Mouse (Mus musculus): ENCODE measurements around the gene Lig3. TPM values are rescaled to one million over a fixed set of nuclear protein-coding genes. Genes with fewer than 3 reads are reported as not detected.
"Not testable (repeated sequence)": the region's sequence is repeated elsewhere in the genome, so short reads cannot be mapped to it uniquely, and the experiment has no call there.

Lig3 gene
- total RNA-seq, 2 experiments from 2014 or later = 41.2 to 57.2 TPM

DNA sequence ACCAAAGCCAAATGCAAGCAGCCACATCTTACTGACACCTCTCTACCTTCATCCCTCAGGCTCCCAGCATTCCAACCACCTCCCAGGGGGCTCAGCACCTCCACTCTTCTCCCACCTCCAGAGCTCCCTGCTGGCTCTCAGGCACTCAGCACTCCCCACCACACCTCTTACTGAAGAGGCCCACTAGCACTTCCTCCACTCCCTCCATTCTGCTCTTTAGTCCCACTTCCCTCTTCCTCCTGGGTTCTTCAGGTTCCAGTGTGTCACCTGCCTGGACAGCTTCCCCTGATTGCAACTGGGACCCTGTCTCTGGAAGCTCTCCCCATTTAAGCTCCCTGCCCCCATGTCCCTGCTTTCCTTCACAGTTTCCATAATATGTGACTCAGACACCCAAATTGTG is 45.9 kb downstream of the Lig3 start:
- peak; percentile 59 for ATAC-seq (replicated peaks; ENCODE audit: poor library complexity, severe bottlenecking)

DNA sequence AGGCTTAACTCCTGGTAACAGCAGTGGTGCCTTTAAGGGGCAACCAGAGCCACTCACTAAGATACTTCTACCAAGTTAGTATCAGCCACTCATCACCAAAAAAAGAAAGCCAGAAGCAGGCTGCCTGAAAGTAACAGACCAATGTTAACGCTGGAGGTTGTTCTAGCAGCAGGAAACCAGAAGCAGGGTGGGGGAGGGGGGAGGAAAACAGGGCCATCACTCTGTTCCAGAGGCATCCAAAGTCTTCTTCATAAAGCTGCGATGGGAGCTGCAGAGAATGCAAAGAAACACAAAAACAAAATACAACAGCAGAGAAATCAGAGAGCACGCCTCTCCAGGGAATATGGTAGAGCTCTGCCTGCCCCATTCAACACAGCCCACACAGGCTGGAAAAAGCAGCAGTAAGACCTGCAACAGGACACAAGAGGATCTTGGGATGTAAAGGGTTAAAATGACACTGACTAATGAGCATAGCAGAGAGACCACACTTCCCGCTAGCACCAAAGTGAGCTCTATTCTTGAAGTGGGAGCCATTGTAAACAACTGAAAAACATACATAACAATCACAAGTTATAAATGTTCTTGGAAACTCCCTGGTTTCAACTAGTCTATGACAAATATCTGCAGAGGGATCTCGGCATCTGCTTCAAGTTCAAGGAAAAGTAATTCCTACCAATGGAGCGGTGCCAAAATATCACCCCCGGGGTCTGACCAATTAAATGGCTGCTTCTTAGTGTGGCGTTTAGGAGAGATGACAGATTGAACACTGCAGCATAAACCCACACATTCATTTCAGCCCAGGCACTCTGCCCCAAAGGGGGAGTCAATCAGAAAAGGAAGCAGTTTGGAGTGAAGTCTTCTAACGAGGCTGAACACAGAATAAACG is 50.3 kb downstream of the Lig3 start:
- ATAC-seq (replicated peaks; ENCODE audit: poor library complexity, severe bottlenecking) = no peak

DNA sequence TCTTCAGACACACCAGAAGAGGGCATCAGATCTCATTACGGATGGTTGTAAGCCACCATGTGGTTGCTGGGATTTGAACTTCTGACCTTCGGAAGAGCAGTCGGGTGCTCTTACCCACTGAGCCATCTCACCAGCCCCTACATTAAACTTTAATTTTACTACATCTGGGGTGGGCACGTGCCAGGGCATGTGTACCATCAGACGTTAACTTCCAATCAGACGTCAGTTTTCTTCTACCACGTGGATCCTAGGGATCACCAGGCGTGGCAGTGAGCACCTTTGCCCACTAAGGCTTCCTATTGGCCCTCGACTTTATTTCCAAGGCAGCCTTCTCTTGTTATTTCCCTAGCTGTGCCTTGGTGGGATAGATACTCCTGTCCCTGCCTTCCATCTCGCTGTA is 51.5 kb downstream of the Lig3 start:
- not testable (repeated sequence) for ATAC-seq (replicated peaks; ENCODE audit: poor library complexity, severe bottlenecking)

DNA sequence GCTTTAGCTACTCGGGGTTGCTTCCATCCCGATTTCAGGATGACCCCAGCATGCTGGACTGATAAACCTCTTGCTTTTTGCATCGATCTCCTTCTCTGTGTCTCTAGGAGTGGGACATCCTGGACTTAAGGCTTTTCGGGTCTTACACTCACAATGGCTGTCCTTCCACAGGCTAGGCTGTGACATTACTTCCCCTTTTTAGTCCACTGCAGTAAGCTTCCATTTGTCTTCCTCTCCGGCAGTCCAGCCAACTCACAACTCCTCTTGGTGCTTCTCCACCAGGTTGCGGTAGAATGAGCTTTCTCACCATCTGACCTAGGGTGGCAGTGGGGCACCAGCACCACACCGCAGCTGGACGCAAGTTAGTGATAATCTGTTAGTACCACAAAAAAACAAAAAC is 53.0 kb downstream of the Lig3 start:
- peak; percentile 91 for ATAC-seq (replicated peaks; ENCODE audit: poor library complexity, severe bottlenecking)

DNA sequence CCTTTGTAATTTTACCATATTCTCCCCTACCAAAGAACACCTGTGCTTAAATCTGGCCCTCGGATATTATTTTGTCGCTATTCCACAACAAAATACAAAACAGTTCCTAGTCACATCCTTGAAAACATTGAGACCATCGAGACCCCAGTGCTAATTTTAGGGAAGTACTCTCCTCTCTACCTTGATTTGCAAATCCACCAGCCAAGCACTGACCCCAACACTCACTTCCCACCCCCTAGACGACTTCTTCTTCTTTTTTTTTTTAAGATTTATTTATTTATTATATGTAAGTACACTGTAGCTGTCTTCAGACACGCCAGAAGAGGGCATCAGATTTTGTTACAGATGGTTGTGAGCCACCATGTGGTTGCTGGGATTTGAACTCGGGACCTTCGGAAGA is 53.5 kb downstream of the Lig3 start:
- peak; percentile 73 for ATAC-seq (replicated peaks; ENCODE audit: poor library complexity, severe bottlenecking)

DNA sequence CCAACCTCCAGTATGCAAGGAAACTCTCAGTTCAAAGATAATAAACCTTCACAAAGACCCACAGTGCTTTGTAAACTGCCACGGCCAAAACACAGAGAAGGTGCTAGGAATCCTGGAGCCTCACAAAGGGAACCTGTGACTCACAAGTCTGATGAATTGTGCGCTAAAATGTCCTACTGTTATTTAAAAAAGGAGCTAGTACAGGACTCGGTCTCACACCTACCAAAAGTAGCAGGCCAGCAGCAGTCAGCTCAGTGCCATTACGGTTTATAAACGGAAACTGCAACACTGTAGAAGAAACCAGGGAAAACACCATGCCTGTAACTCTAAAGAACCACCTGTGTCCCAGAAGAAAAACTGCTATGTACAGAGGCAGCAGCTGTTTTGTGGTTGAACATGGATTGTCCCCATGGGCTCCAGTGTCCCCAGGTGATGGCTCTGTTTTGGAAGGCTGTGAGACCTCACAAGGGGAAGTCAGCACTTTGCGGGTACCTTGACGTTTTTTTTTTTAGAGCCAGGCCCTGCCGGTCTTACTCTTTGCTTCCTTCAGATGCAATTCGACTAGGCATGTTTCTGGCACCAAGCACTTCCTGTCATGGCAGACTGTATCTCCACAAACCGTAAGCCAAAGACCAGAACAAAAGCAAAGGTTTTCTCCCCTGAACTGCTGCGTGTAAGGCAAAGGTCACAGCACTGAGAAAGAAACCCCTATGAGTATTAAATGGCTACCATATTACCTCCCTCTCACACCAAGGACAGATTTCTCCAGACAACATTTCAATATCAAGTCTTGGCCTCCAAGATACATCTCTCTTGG is 54.9 kb downstream of the Lig3 start:
- no peak for ATAC-seq (replicated peaks; ENCODE audit: poor library complexity, severe bottlenecking)

DNA sequence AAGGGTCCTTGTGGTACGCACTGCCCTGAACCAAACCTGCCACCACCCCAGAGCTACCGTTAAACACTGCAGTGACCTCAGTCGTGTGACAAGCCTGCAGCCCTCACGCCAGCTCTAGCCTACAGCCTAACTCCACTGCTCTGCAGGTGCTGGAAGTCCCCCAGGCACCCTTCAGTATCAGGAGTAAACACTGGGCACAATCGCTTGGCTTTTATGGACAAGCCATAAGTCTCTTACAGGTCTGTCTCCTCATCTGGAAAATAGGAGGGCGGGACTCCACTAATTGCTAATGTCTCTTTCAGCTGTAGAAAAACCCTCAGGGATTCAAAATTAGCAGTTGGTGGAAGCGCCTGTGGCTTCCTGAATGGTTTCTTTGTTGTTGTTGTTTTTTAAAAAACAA is 56.3 kb downstream of the Lig3 start:
- ATAC-seq (replicated peaks; ENCODE audit: poor library complexity, severe bottlenecking) = no peak

DNA sequence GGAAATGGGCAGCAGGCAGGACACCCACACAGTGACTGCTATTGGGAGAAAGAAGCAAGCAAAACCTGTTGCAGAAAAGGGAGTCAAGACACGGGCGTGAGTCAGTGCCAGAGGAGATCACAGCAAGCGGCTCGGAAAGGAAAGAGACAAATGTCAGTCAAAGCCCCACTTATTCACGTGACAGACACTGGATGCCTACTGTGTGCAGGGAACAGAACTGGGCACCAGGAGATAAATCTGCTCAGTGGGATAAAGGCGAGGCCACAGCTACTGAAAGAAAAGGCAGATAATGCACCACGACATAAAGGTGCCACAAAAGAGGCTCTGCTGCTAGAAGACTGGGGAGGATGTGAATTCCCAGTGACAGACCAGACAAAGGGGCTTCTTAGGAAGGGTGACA is 56.9 kb downstream of the Lig3 start:
- ATAC-seq (replicated peaks; ENCODE audit: poor library complexity, severe bottlenecking) = no peak

DNA sequence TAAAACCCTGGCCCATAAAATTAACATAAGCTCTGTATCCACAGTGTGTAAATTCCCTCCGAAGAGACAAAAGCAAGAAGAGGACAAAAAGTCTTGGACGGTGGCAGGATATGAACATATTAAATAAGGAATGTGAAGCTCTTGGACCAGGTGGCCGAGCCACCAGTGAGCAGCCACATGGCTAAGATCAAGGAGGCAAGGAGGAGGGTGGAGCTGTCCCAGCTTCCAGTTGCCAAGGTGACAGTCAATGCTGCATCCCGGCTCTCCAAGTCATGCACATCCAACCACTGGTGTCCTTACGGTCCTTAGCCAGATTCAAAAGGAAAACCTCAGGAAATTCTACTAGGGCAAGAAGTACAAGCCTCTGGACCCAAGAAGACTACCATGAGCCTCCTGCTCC is 57.6 kb downstream of the Lig3 start:
- ATAC-seq (replicated peaks; ENCODE audit: poor library complexity, severe bottlenecking) = no peak

DNA sequence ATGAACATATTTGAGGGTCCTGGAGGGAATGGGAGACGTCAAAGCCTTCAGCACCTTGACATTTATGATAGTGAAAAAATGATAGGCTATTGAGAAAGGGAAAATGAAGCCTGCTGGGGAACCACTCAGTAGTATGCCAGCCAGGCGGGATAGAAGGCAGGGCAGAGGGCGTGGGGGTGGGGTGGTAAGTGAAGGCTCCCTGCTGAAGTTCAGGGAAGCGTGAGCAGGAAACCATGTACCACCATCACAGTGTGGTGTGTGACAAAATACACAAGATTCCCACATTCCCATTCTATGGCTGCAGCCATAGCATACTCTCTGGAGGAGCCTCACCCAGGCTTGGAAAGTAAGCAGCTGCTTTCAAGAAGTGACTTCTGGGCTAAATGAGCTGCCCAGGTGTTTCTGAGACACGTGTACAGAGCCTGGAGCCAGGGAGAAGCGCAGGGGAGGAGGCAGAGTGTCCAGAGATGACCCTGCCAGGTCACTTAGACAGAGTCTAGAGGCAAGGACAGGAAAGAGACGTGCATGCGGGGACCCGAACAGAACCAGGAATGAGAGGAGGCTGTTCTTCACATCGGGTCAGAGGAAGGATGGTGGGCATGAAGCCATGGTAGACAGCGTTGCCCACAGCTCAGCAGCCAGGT is 64.0 kb downstream of the Lig3 start:
- no peak for ATAC-seq (replicated peaks; ENCODE audit: poor library complexity, severe bottlenecking)

DNA sequence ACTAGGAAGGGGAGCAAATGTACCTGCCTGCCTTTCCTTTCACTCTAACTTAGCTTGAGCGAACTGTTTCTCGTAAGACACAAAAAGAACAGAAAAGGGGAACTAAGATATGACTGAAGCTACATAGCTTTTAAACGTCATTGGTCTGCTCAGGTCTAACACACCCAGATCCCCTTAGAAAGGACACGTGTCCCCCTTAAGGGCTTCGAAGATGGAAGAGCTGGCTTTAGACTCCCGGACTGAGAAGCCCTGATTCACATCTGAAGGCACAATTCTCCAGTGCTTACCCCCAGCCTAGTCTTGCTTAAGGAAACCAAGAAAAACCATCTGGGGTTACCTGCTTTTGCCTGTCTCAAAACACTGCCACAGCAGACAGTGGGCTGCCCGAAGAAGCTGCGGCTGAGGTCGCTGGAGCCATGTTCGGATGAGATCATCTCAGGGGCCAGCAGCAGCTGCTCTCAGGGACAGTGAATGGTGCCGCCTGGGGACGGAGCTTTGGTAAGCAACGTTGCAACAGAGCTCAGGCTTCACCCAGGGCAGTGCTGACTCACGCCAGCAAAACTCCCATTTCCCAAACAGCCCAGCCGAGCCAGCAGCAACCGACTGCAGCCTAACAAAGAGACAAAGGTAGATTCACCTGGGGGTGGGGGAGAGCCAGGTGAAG is 64.6 kb downstream of the Lig3 start:
- ATAC-seq (replicated peaks; ENCODE audit: poor library complexity, severe bottlenecking) = peak; percentile 94

DNA sequence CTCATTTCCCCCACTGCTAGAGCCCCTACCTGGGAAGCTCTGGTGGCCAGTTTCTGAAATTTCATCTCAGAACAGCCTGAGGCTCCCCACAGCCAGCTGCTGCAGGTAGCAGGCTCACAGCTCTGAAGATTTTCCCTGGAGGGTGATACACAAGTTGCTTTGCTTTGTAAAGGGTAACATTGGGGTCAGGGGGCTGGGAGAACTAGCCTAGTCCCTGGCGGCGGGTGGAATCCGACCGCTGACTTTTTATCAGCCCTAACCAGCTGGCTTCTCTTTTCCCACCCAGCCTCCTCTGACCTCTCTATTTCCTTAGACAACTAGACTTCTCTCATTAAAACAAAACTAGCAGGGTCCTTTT is 65.2 kb downstream of the Lig3 start:
- peak; percentile 31 for ATAC-seq (replicated peaks; ENCODE audit: poor library complexity, severe bottlenecking)

DNA sequence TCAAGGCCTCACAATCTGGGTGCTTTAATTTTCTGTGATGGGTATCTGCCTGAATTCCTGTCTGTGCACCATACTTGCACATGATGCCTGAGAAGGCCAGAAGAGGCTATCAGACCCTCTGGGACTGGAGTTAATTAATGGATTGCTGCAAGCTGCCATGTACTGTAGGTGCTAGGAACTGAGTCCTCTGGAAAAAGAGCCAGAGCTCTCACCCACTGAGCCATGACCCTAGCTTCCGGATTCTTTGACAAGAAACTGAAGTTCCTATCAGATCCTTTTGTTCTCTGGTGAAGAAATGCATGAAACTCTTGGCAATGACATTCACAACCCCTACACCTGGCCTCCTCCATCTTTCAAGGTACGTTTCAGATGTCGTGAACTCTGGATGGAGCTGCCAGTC is 66.0 kb downstream of the Lig3 start:
- no peak for ATAC-seq (replicated peaks; ENCODE audit: poor library complexity, severe bottlenecking)

DNA sequence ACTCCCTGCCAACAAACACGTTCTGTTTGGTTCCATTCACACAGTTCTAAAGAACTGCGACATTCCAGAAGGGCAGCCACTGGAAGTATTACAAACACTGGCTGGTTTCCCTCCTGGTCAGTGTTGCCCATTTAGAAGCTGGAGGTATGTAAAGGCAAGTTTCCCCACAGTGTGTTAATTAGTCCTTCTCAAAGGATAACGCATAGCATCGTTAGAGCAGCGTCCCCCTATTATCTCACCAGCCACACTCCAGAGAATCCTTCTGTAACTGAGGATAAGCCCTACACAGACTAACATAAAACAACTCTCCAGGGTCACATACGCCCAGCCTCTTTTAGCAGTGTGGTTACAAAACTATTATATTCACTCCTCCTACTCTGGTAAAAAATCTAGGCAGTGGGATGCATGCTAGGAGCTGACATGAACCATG is 66.7 kb downstream of the Lig3 start:
- no peak for ATAC-seq (replicated peaks; ENCODE audit: poor library complexity, severe bottlenecking)

DNA sequence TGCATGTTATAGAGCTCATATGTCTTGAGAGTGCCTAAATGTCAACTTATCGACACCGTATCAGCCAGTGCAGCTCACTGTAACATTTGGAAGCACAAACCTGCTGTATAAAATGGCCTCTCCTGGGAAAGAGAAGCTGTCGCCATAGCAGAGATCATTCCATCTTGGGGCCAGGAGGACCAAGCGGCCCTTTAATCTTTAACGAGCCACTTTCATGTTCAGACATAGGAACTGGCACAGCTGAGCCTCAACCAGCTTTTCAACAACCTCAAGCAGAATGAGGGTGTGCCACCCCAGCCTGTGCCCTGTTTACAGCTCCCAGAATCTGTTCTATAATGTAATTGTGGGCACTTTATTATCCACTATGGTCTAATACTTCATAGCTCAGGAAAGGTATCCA is 69.4 kb downstream of the Lig3 start:
- no peak for ATAC-seq (replicated peaks; ENCODE audit: poor library complexity, severe bottlenecking)

DNA sequence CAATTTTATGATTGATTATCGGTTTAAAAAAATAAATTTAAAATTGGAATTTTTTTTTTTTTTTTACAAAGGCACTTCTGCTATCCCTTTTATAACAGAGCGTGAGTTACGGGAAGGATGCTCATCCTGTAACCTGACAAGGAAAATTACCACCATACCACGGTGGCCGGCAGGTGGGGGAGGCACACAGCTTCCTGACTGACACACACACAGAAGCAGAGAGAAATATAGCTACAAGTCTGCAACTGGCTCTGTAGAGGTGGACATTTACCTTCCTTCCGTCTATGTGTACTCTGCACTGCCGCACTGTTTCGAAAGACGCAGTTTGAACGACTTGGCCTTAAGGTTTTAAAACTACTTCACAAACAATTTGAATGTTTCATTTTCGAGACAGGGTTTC is 71.2 kb downstream of the Lig3 start:
- ATAC-seq (replicated peaks; ENCODE audit: poor library complexity, severe bottlenecking) = no peak

DNA sequence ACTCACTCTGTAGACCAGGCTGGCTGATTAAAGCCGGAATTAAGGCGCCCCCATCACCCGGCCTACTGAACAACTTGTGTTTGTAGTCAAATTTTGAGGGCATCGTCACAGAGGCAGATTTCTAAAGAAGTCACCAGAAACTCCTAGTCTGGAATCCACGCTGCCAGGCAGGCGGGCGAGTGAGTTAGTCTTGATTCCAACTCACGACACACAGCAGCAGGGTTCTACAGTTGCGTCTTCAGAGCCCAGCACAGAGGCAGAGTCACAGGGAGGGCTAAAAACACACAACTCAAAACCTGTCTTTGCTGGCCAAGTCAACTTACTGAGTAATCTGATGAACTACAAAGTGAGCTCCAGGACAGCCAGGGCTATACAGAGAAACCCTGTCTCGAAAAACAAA is 71.6 kb downstream of the Lig3 start:
- no peak for ATAC-seq (replicated peaks; ENCODE audit: poor library complexity, severe bottlenecking)

DNA sequence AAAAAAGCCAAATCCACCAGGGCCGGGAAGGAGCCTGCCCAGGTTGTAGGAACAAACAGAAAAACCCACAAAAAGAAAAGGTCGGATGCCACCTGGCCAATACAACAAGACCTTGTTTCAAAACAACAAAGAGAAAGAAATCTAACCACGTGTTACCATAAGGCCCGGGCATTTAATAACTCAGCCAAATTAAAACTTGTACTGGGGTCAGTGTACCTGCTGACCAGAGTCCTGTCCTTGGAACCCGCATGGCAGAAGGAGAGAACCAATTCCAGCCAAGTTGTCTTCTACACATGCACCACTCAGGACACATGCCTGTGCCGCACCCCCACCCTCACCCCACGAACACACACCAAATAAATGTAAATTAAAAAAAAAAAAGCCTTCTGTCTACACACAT is 72.0 kb downstream of the Lig3 start:
- no peak for ATAC-seq (replicated peaks; ENCODE audit: poor library complexity, severe bottlenecking)

Data from granulocyte monocyte progenitor cell, adult 5-6 weeks (primary cell).